Mouse (Mus musculus) B cell, adult 62 days (primary cell): ENCODE data around the gene Steap2. TPM values are rescaled to one million over a fixed set of nuclear protein-coding genes. Genes with fewer than 3 reads are reported as not detected.

ENCODE experiments used
- total RNA-seq: library from RNA; stranded (reverse); gene quantifications from 4 replicates; pipeline ENCODE4 v1.2.4, GENCODE M21; 2023

The Steap2 gene
- not detected in 4 replicates for total RNA-seq

GRCm38 (mm10) chr5:5693956-5694653 is at the start of gene Steap2:
Gene Steap2, minus strand, starts transcription at chr5:5694578.

GRCm38 (mm10) chr5:5663655-5664370 is 30.6 kb downstream of the Steap2 start, which contains the start of gene Cfap69:
Gene Cfap69, minus strand, starts transcription at chr5:5664239.

Other genes with a start within 250 kb of the Steap2 start
- not detected in 4 replicates for gene 1700015F17Rik, start 215.4 kb downstream of the Steap2 start, total RNA-seq
- 0.79 to 2.1 TPM (median 1.2 TPM) in 4 replicates for gene Cldn12, start 179.6 kb downstream of the Steap2 start, total RNA-seq
- 22.4 to 33.6 TPM (median 25.7 TPM) in 4 replicates for gene Gtpbp10, start 135.0 kb downstream of the Steap2 start, total RNA-seq
- not detected in 4 replicates for gene Gm8773, start 120.8 kb downstream of the Steap2 start, total RNA-seq
- gene Cfap69, start 30.3 kb downstream of the Steap2 start, total RNA-seq, result not detected in 4 replicates
- not detected in 4 replicates for gene Steap1, start 54.7 kb upstream of the Steap2 start, total RNA-seq